Mouse (Mus musculus): ENCODE results near the gene Galnt11.

The Galnt11 gene

GRCm38 (mm10) chr5:25254491-25254890 is 32.8 kb downstream of the Galnt11 start:
- DNase-seq (ENCODE audit: low spot score) = no peak

- no peak for DNase-seq (ENCODE audit: low spot score)
Observed at GRCm38 (mm10) chr5:25256686-25257085, 35.0 kb downstream of the Galnt11 start.

GRCm38 (mm10) chr5:25261452-25261851 is 39.7 kb downstream of the Galnt11 start:
- DNase-seq (ENCODE audit: low spot score) = no peak

GRCm38 (mm10) chr5:25262266-25262665 is 40.6 kb downstream of the Galnt11 start:
- no peak for DNase-seq (ENCODE audit: low spot score)

GRCm38 (mm10) chr5:25268258-25268888 is 46.7 kb downstream of the Galnt11 start:
- DNase-seq (ENCODE audit: low spot score) = no peak

GRCm38 (mm10) chr5:25275629-25276028 is 53.9 kb downstream of the Galnt11 start:
- no peak for DNase-seq (ENCODE audit: low spot score)

GRCm38 (mm10) chr5:25276365-25276764 is 54.7 kb downstream of the Galnt11 start:
- DNase-seq (ENCODE audit: low spot score) = no peak

GRCm38 (mm10) chr5:25283988-25284387 is 62.3 kb downstream of the Galnt11 start:
- no peak for DNase-seq (ENCODE audit: low spot score)

- DNase-seq (ENCODE audit: low spot score) = no peak
Observed at GRCm38 (mm10) chr5:25296830-25297229, 75.1 kb downstream of the Galnt11 start.

- no peak for DNase-seq (ENCODE audit: low spot score)
Observed at GRCm38 (mm10) chr5:25310226-25310625, 88.5 kb downstream of the Galnt11 start.

GRCm38 (mm10) chr5:25313881-25314280 is 92.2 kb downstream of the Galnt11 start:
- no peak for DNase-seq (ENCODE audit: low spot score)
